Mouse (Mus musculus) testis, adult 2 months (tissue): ENCODE measurements around the gene Synpo2. TPM values are rescaled to one million over a fixed set of nuclear protein-coding genes. Genes with fewer than 3 reads are reported as not detected.

Experiments
- H3K27ac ChIP-seq: fragments of 200-500 bp; 2 replicates; pipeline ENCODE4 v1.5.1; 2012; ENCODE audit warnings: low read depth, low read length; ENCODE audit not compliant: control insufficient read depth, insufficient read depth
- H3K27me3 ChIP-seq: fragments of 200-500 bp; 2 replicates; pipeline ENCODE4 v1.6.1; 2012; ENCODE audit warnings: mild to moderate bottlenecking, low read length, moderate library complexity; ENCODE audit not compliant: control insufficient read depth, insufficient read depth
- H3K36me3 ChIP-seq: fragments of 200-500 bp; 2 replicates; pipeline ENCODE4 v1.6.1; 2012; ENCODE audit warnings: mild to moderate bottlenecking, low read length; ENCODE audit not compliant: control insufficient read depth, insufficient read depth
- H3K4me1 ChIP-seq: fragments of 200-500 bp; 2 replicates; pipeline ENCODE4 v1.6.1; 2012; ENCODE audit warnings: low read length; ENCODE audit not compliant: control insufficient read depth, insufficient read depth
- H3K4me3 ChIP-seq: fragments of 200-500 bp; 2 replicates; pipeline ENCODE4 v1.5.1; 2012; ENCODE audit warnings: low read depth, mild to moderate bottlenecking, low read length, moderate library complexity, mixed read lengths; ENCODE audit not compliant: control insufficient read depth
- CTCF ChIP-seq: fragments of 200-500 bp; IDR thresholded peaks from 2 replicates; pipeline ENCODE4 v1.5.1; 2012; ENCODE audit warnings: low read depth, mild to moderate bottlenecking, inconsistent platforms, low read length, moderate library complexity; ENCODE audit not compliant: control insufficient read depth, insufficient read depth, insufficient replicate concordance
- POLR2A ChIP-seq: fragments of 200-500 bp; IDR thresholded peaks from 2 replicates; pipeline ENCODE4 v1.6.1; 2012; ENCODE audit warnings: low read depth, mild to moderate bottlenecking, inconsistent platforms, low read length, moderate library complexity; ENCODE audit not compliant: control insufficient read depth
- polyA plus RNA-seq: library from polyadenylated mRNA; depleted of rRNA; stranded (reverse); fragments of >200 nt; gene quantifications from 2 replicates; pipeline ENCODE4 v1.2.3, GENCODE M21; 2012

Synpo2 gene
- polyA plus RNA-seq, 1 experiment, result 0.73 TPM

- TF ChIP-seq CTCF (no peak), POLR2A (no peak)
- no peaks in the 10 kb centered on the region for H3K4me1 ChIP-seq
- H3K27me3 ChIP-seq, result no peaks in the 10 kb centered on the region
- H3K36me3 ChIP-seq, result no peaks in the 10 kb centered on the region
- no peak overlapping the region for H3K27ac ChIP-seq
- no peak overlapping the region for H3K4me3 ChIP-seq
Measured at GRCm38 (mm10) chr3:123187370-123188124, 48.4 kb downstream of the Synpo2 start.

DNA sequence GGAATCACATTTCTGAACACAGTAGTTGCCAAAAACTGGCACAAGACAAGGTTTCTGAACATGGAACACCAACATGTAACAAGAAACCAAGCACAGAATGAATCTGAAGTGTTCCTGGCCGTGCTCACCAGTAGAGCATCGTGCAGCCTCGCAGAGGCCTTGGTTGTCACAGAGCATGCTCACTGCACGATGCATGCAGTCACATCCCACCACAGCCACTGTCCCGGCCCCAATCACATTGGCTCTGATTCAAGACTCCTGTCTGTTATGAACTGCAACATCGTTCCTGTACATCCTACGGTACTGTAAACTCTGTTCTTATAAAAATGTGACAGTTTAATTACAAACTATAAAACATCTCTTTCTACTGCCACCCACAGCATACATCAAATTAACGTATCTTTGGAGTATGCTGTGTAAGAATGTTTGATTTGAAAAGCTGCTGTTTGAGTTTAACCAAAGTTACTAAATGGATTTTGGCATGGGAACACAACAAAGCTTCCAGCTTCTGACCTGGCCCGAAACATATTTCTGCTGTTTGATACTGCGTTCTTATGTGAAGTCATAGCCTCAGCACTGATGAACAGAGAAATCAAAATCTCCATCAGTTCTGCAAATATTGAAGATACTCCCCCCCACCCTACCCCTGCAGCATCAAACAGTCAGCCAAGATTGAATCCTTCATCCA, 50.6 kb downstream of the Synpo2 start:
- TF ChIP-seq POLR2A, result no peak
- TF ChIP-seq CTCF, result no peak
- no peaks in the 10 kb centered on the region for H3K36me3 ChIP-seq
- no peak overlapping the region for H3K4me3 ChIP-seq
- no peak overlapping the region for H3K27ac ChIP-seq
- H3K27me3 ChIP-seq, result no peaks in the 10 kb centered on the region
- no peaks in the 10 kb centered on the region for H3K4me1 ChIP-seq

DNA sequence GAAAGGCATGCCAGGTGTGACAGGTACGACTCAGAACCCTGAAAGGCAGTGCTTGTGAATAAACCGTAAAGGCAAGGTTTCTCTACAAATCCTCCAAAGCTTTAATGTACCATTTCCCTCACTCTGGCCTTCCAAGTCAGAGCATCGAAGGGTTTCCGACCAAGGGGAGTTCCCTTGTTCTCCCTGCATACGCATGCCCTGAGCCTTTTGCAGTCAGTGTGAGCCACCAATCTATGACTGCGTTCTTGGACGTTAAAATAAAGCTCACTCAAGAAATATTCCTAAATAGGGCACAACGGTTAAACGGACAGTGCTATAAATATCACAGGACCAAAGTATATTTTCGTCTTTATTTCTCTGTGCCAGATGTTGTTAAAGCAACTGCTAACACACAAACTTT, 51.7 kb downstream of the Synpo2 start:
- H3K27me3 ChIP-seq, result no peaks in the 10 kb centered on the region
- no peak overlapping the region for H3K27ac ChIP-seq
- no peaks in the 10 kb centered on the region for H3K36me3 ChIP-seq
- no peak overlapping the region for H3K4me3 ChIP-seq
- TF ChIP-seq POLR2A (no peak), CTCF (no peak)
- no peaks in the 10 kb centered on the region for H3K4me1 ChIP-seq

DNA sequence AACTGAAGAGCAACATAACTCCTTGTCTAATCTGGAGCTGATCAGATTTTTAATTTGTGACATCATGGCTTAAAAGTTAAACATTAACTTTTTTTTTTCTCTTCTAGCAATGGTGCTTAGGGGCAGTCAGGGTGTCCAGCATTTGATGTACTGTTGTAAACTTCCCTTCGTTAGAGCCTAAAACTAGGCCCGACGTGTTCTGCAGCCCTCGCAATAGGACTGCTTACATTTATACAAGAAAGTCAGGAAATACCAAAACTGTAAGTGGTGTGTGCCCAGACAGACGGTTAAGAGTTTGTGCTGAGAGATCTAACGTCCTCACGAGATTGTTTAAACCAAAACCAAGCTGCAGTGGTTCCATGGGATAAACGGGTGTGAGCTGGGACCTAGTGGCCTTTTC, 56.4 kb downstream of the Synpo2 start:
- no peaks in the 10 kb centered on the region for H3K4me1 ChIP-seq
- H3K36me3 ChIP-seq, result no peaks in the 10 kb centered on the region
- no peaks in the 10 kb centered on the region for H3K27me3 ChIP-seq
- no peak overlapping the region for H3K4me3 ChIP-seq
- TF ChIP-seq POLR2A (no peak), CTCF (no peak)
- H3K27ac ChIP-seq, result no peak overlapping the region

GRCm38 (mm10) chr3:123179041-123179440, 56.9 kb downstream of the Synpo2 start:
- Histone ChIP-seq H3K27ac (no peak overlapping the region), H3K36me3 (no peaks in the 10 kb centered on the region), H3K27me3 (no peaks in the 10 kb centered on the region), H3K4me3 (no peak overlapping the region), H3K4me1 (peaks cover under 1% of the 10 kb centered on the region)
- TF ChIP-seq CTCF (no peak), POLR2A (no peak)

DNA sequence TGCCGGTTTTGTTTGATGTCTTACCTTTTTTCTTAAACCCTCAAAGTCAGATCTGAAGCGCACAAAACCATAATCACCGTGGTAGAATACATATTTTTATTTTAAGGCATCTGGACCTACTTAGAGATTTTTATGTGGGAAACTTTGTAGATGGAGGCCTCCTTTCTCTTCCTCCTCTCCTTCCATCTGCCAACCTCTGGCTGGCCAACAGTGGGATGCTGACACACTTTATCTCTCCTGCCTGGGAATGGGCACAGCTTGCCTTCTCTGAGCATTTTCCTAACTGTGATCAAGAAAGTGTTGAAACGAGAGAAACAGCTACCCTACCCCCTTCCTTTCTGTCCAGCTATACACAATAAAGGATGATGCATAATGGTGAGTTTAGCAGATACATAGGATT, 57.5 kb downstream of the Synpo2 start:
- Histone ChIP-seq H3K4me3 (no peak overlapping the region), H3K4me1 (peaks cover 6% of the 10 kb centered on the region), H3K27ac (no peak overlapping the region), H3K27me3 (no peaks in the 10 kb centered on the region; the same call in 1 of the 2 replicates), H3K36me3 (no peaks in the 10 kb centered on the region)
- TF ChIP-seq POLR2A, result no peak

GRCm38 (mm10) chr3:123176366-123177334, 59.3 kb downstream of the Synpo2 start:
- Histone ChIP-seq H3K4me3 (no peak overlapping the region), H3K27ac (no peak overlapping the region), H3K4me1 (peaks cover 9% of the 10 kb centered on the region), H3K36me3 (no peaks in the 10 kb centered on the region), H3K27me3 (no peaks in the 10 kb centered on the region; the same call in 1 of the 2 replicates)
- TF ChIP-seq POLR2A, result no peak
- no peak for TF ChIP-seq CTCF
